Mouse (Mus musculus) liver, adult 2 months (tissue): ENCODE results near the gene Ccdc141.

Experiments used
- CTCF ChIP-seq: fragments of 200-500 bp; IDR thresholded peaks from 2 replicates; pipeline ENCODE4 v1.5.1; 2011; ENCODE audit warnings: low read depth, low read length, control low read depth
- POLR2A ChIP-seq: fragments of 200-500 bp; IDR thresholded peaks from 2 replicates; pipeline ENCODE4 v1.6.1; 2011; ENCODE audit warnings: low read length, control low read depth; ENCODE audit not compliant: insufficient read depth; ENCODE audit errors: extremely low read depth

- TF ChIP-seq POLR2A (no peak), CTCF (no peak)
Observed at GRCm38 (mm10) chr2:77169218-77169617, 1.2 kb downstream of the Ccdc141 start.
